ENCODE assay signal across 7 mouse cellular contexts in genomic region chr4:129496631-129497030, GRCm38 (mm10). TPM values are rescaled to one million over a fixed set of nuclear protein-coding genes. Genes with fewer than 3 reads are reported as not detected.
DNase-seq lines count a peak whose midpoint lies in the region; ATAC-seq lines count a peak whose summit lies in the region.

No protein-coding gene starts in this region.

- 33% methylated on average over 6 of the region's 6 CpGs for WGBS in limb, embryonic 13.5 days
- 45% methylated on average over 6 of the region's 6 CpGs for WGBS in midbrain, embryonic 13.5 days

- H3K4me1 ChIP-seq in brown adipose tissue, adult 24 weeks (ENCODE audit: control insufficient read depth, insufficient read depth, insufficient read length, low read length) = peaks cover 3% of the 10 kb centered on the region; the same call in 1 of the 2 replicates
- H3K4me1 ChIP-seq in limb, embryonic 13.5 days = peaks cover 31% of the 10 kb centered on the region
- peaks cover 32% of the 10 kb centered on the region for H3K4me1 ChIP-seq in midbrain, embryonic 13.5 days (replicated peaks)

- no peak for DNase-seq in adipocyte (ENCODE audit: low spot score)
- no peak for DNase-seq in left cerebral cortex, adult 8-10 months (ENCODE audit: low spot score in 2 of 2)

- H3K4me2 ChIP-seq in limb, embryonic 13.5 days (replicated peaks) = peak overlapping the region; percentile 25
- peak overlapping the region; percentile 33 for H3K4me2 ChIP-seq in midbrain, embryonic 13.5 days (replicated peaks)

- H3K27ac ChIP-seq in brown adipose tissue, adult 24 weeks (replicated peaks; ENCODE audit: low read depth, low read length) = peak overlapping the region; percentile 70
- H3K27ac ChIP-seq in limb, embryonic 13.5 days = 0 out of 2 replicates have a peak overlapping the region, but pooled peaks have one; percentile 6
- H3K27ac ChIP-seq in midbrain, embryonic 13.5 days = peak overlapping the region; percentile 64

- peaks cover 14% of the 10 kb centered on the region for H3K27me3 ChIP-seq in limb, embryonic 13.5 days
- H3K27me3 ChIP-seq in midbrain, embryonic 13.5 days = peaks cover 14% of the 10 kb centered on the region

- H3K9me3 ChIP-seq in limb, embryonic 13.5 days = no peaks in the 10 kb centered on the region
- H3K9me3 ChIP-seq in midbrain, embryonic 13.5 days = no peaks in the 10 kb centered on the region

- ATAC-seq in CD4-positive, CD25-positive, alpha-beta regulatory T cell, adult 4 months = peak; percentile 59
- peak; percentile 61 to 67 for ATAC-seq in hematopoietic stem cell, adult 5-6 weeks (replicated peaks in 1 of 2; ENCODE audit: insufficient read depth in 1 of 2, low FRiP score in 2 of 2, low TSS enrichment in 1 of 2, low read depth in 1 of 2, poor library complexity in 2 of 2, severe bottlenecking in 2 of 2)
- ATAC-seq in limb, embryonic 13.5 days (ENCODE audit: low FRiP score, low read depth) = no peak
- no peak for ATAC-seq in midbrain, embryonic 13.5 days

- H3K9ac ChIP-seq in limb, embryonic 13.5 days = peak overlapping the region; percentile 54
- peak overlapping the region; percentile 17; the same call in 1 of the 2 replicates for H3K9ac ChIP-seq in midbrain, embryonic 13.5 days (replicated peaks)

- H3K36me3 ChIP-seq in limb, embryonic 13.5 days = no peaks in the 10 kb centered on the region
- H3K36me3 ChIP-seq in midbrain, embryonic 13.5 days = no peaks in the 10 kb centered on the region

- 0 out of 2 replicates have a peak overlapping the region, but pooled peaks have one; percentile 8 for H3K4me3 ChIP-seq in brown adipose tissue, adult 24 weeks (ENCODE audit: insufficient read depth, low read depth, low read length)
- peak overlapping the region; percentile 4; the same call in 1 of the 2 replicates for H3K4me3 ChIP-seq in limb, embryonic 13.5 days
- peak overlapping the region; percentile 16; the same call in 1 of the 2 replicates for H3K4me3 ChIP-seq in midbrain, embryonic 13.5 days (replicated peaks)

RNA-seq across cellular contexts. Expression of gene Fam229a, which starts 5.6 kb away (rescaled TPM):
- polyA plus RNA-seq in CD4-positive, CD25-positive, alpha-beta regulatory T cell, adult 4 months (2017; shearing (Covaris generic)) = not detected
- not detected in 2 replicates for polyA plus RNA-seq in brown adipose tissue, adult 24 weeks (2012; ENCODE audit: insufficient read depth, insufficient read length, missing spikeins)
- not detected in 2 replicates for total RNA-seq in hematopoietic stem cell, adult 5-6 weeks (2017)
- polyA plus RNA-seq in limb, embryonic 13.5 days (2015; fragmentation: Nextera tagmentation; extraction: Ambion mirVana) = not detected in 2 replicates
- polyA plus RNA-seq in midbrain, embryonic 13.5 days (2015; fragmentation: Nextera tagmentation; extraction: Ambion mirVana) = not detected in 2 replicates
- not detected for total RNA-seq in left cerebral cortex, adult 8-10 months (2022)

RNA-seq across cellular contexts. Expression of gene Tssk3, which starts 5.8 kb away (rescaled TPM):
- not detected for polyA plus RNA-seq in CD4-positive, CD25-positive, alpha-beta regulatory T cell, adult 4 months (2017; shearing (Covaris generic))
- polyA plus RNA-seq in brown adipose tissue, adult 24 weeks (2012; ENCODE audit: insufficient read depth, insufficient read length, missing spikeins) = not detected in 2 replicates
- not detected in 2 replicates for total RNA-seq in hematopoietic stem cell, adult 5-6 weeks (2017)
- not detected in 2 replicates for polyA plus RNA-seq in limb, embryonic 13.5 days (2015; fragmentation: Nextera tagmentation; extraction: Ambion mirVana)
- polyA plus RNA-seq in midbrain, embryonic 13.5 days (2015; fragmentation: Nextera tagmentation; extraction: Ambion mirVana) = 0.16 and 0.26 TPM in 2 replicates
- total RNA-seq in left cerebral cortex, adult 8-10 months (2022) = under 1 TPM; 0.38 to 0.60 (median 0.46) TPM

RNA-seq across cellular contexts. Expression of gene Marcksl1, which starts 16.8 kb away (rescaled TPM):
- polyA plus RNA-seq in CD4-positive, CD25-positive, alpha-beta regulatory T cell, adult 4 months (2017; shearing (Covaris generic)) = 1 to 10 TPM; 2.3 to 2.6 TPM
- 3.5 and 4.9 TPM in 2 replicates for polyA plus RNA-seq in brown adipose tissue, adult 24 weeks (2012; ENCODE audit: insufficient read depth, insufficient read length, missing spikeins)
- total RNA-seq in hematopoietic stem cell, adult 5-6 weeks (2017) = 159 and 228 TPM in 2 replicates
- polyA plus RNA-seq in limb, embryonic 13.5 days (2015; fragmentation: Nextera tagmentation; extraction: Ambion mirVana) = 957 and 1,008 TPM in 2 replicates
- polyA plus RNA-seq in midbrain, embryonic 13.5 days (2015; fragmentation: Nextera tagmentation; extraction: Ambion mirVana) = 1,749 and 1,885 TPM in 2 replicates
- 10 to 100 TPM; 37.4 to 69.7 (median 61.1) TPM for total RNA-seq in left cerebral cortex, adult 8-10 months (2022)

RNA-seq across cellular contexts. Expression of gene Bsdc1, which starts 35.2 kb away (rescaled TPM):
- polyA plus RNA-seq in CD4-positive, CD25-positive, alpha-beta regulatory T cell, adult 4 months (2017; shearing (Covaris generic)) = 10 to 100 TPM; 30.8 to 37.9 TPM
- 24.8 and 35.7 TPM in 2 replicates for polyA plus RNA-seq in brown adipose tissue, adult 24 weeks (2012; ENCODE audit: insufficient read depth, insufficient read length, missing spikeins)
- total RNA-seq in hematopoietic stem cell, adult 5-6 weeks (2017) = 36.2 and 41.3 TPM in 2 replicates
- polyA plus RNA-seq in limb, embryonic 13.5 days (2015; fragmentation: Nextera tagmentation; extraction: Ambion mirVana) = 27.9 and 30.3 TPM in 2 replicates
- 34.0 and 36.7 TPM in 2 replicates for polyA plus RNA-seq in midbrain, embryonic 13.5 days (2015; fragmentation: Nextera tagmentation; extraction: Ambion mirVana)
- 10 to 100 TPM; 54.0 to 70.8 (median 55.5) TPM for total RNA-seq in left cerebral cortex, adult 8-10 months (2022)

RNA-seq across cellular contexts. Expression of gene Hdac1, which starts 45.9 kb away (rescaled TPM):
- polyA plus RNA-seq in CD4-positive, CD25-positive, alpha-beta regulatory T cell, adult 4 months (2017; shearing (Covaris generic)) = 100 to 1,000 TPM; 270 to 328 TPM
- 46.2 and 49.1 TPM in 2 replicates for polyA plus RNA-seq in brown adipose tissue, adult 24 weeks (2012; ENCODE audit: insufficient read depth, insufficient read length, missing spikeins)
- 104 TPM in 2 replicates for total RNA-seq in hematopoietic stem cell, adult 5-6 weeks (2017)
- 244 and 251 TPM in 2 replicates for polyA plus RNA-seq in limb, embryonic 13.5 days (2015; fragmentation: Nextera tagmentation; extraction: Ambion mirVana)
- 138 TPM in 2 replicates for polyA plus RNA-seq in midbrain, embryonic 13.5 days (2015; fragmentation: Nextera tagmentation; extraction: Ambion mirVana)
- total RNA-seq in left cerebral cortex, adult 8-10 months (2022) = 10 to 100 TPM; 22.3 to 28.6 (median 25.9) TPM

Comparison
In these comparisons a context has a peak if more than half of its experiments do, and no peak if none do; other contexts are left out.
1. ATAC-seq: peak in CD4-positive, CD25-positive, alpha-beta regulatory T cell, adult 4 months (single experiment) and hematopoietic stem cell, adult 5-6 weeks (2 of 2); none in limb, embryonic 13.5 days (single experiment) and midbrain, embryonic 13.5 days (single experiment).
2. H3K27ac ChIP-seq: peak in every context shown above with its lines; median percentile 70 in brown adipose tissue, adult 24 weeks; 64 in midbrain, embryonic 13.5 days; 6 in limb, embryonic 13.5 days.
3. RNA of gene Marcksl1, which starts 16.8 kb away (polyA plus RNA-seq): 1,749 to 1,885 TPM in midbrain, embryonic 13.5 days and 957 to 1,008 TPM in limb, embryonic 13.5 days; 3.5 to 4.9 TPM in brown adipose tissue, adult 24 weeks and 2.3 to 2.6 TPM in CD4-positive, CD25-positive, alpha-beta regulatory T cell, adult 4 months; every median in the first group is over 100 times any median in the second.
4. Peak in every context shown above with its lines, with median percentiles within 50 percentile points of each other: H3K4me3 ChIP-seq.